Mouse (Mus musculus) liver, embryonic 14.5 days (tissue): ENCODE measurements around the gene Leap2. TPM values are rescaled to one million over a fixed set of nuclear protein-coding genes. Genes with fewer than 3 reads are reported as not detected.

Experiments used
- ATAC-seq: fragments of 200-750 bp; cut with Nextera tagmentation; 2 replicates; pipeline ENCODE4 v1.8.0; 2017; ENCODE audit warnings: moderate number of reproducible peaks, mild to moderate bottlenecking, moderate library complexity; ENCODE audit not compliant: insufficient read depth
- DNase-seq, 3 experiments: peaks; one replicate each; pipeline ENCODE4 v3.0.0-alpha.2; 2012 to 2013; ENCODE audit warnings: low read depth in 3 of 3, low spot score in 3 of 3
- H3K27ac ChIP-seq: fragments of 300-500 bp; sonication (generic); 2 replicates; pipeline ENCODE4 v1.5.1; 2014; ENCODE audit warnings: moderate library complexity, mild to moderate bottlenecking, control low read depth, inconsistent platforms
- H3K27me3 ChIP-seq: fragments of 300-500 bp; sonication (generic); 2 replicates; pipeline ENCODE4 v1.6.1; 2014; ENCODE audit warnings: mild to moderate bottlenecking, low read length, moderate library complexity; ENCODE audit not compliant: control insufficient read depth, insufficient read depth
- H3K36me3 ChIP-seq: fragments of 300-500 bp; sonication (generic); replicated peaks from 2 replicates; pipeline ENCODE4 v1.6.1; 2014; ENCODE audit warnings: low read depth; ENCODE audit not compliant: control insufficient read depth, insufficient read depth
- H3K4me1 ChIP-seq, 2 experiments: fragments of 200-500 bp in 1 of 2; fragments of 300-500 bp in 1 of 2; sonication (generic) in 1 of 2; replicated peaks; 2 replicates each; pipeline ENCODE4 v1.6.1; 2012 to 2014; ENCODE audit warnings: antibody characterized with exemption in 1 of 2, inconsistent platforms in 1 of 2, low read length in 1 of 2; ENCODE audit not compliant: control insufficient read depth in 2 of 2, insufficient read depth in 2 of 2
- H3K4me2 ChIP-seq: fragments of 300-500 bp; sonication (generic); 2 replicates; pipeline ENCODE4 v1.6.1; 2014; ENCODE audit warnings: low read depth, mild to moderate bottlenecking, control low read depth, moderate library complexity
- H3K4me3 ChIP-seq, 2 experiments: fragments of 200-500 bp in 1 of 2; fragments of 300-500 bp in 1 of 2; sonication (generic) in 1 of 2; 2 replicates each; pipeline ENCODE4 v1.5.1; 2012 to 2014; ENCODE audit warnings: low read depth in 2 of 2, low read length in 2 of 2, mild to moderate bottlenecking in 2 of 2, control low read depth in 1 of 2, inconsistent platforms in 1 of 2, moderate library complexity in 1 of 2; ENCODE audit not compliant: insufficient read depth in 1 of 2
- H3K9ac ChIP-seq: fragments of 300-500 bp; sonication (generic); replicated peaks from 2 replicates; pipeline ENCODE4 v1.6.1; 2014; ENCODE audit warnings: mild to moderate bottlenecking, control low read depth, moderate library complexity
- H3K9me3 ChIP-seq: fragments of 300-500 bp; sonication (generic); 2 replicates; pipeline ENCODE4 v1.6.1; 2016; ENCODE audit warnings: low read length, mixed read lengths; ENCODE audit not compliant: control insufficient read depth
- CTCF ChIP-seq: IDR thresholded peaks from 2 replicates; pipeline ENCODE4 v1.5.1; 2016; ENCODE audit warnings: antibody characterized with exemption, low read depth, control low read depth
- EP300 ChIP-seq: IDR thresholded peaks from 2 replicates; pipeline ENCODE4 v1.6.1; 2016; ENCODE audit warnings: antibody characterized with exemption, low read depth
- WGBS: fragments of 180-500 bp; shearing (Covaris S2); extraction: QIAGEN DNeasy Blood & Tissue Kit; methylation state at CpG from one replicate; pipeline ENCODE4 v1.1.7; 2014; ENCODE audit not compliant: insufficient replicate concordance; 5-methylcytosine and 5-hydroxymethylcytosine counted together
- polyA plus RNA-seq, 2 experiments: library from polyadenylated mRNA; depleted of rRNA in 1 of 2; stranded (reverse) in 1 of 2; unstranded in 1 of 2; fragments of >200 nt; fragmentation: Nextera tagmentation in 1 of 2; extraction: Ambion mirVana in 1 of 2; gene quantifications; 2 replicates each; pipeline versions ENCODE4 v1.2.1 to v1.2.3; 2012 to 2014

Leap2 gene
- polyA plus RNA-seq, 2 experiments, result 16.3 to 42.7 TPM

DNA sequence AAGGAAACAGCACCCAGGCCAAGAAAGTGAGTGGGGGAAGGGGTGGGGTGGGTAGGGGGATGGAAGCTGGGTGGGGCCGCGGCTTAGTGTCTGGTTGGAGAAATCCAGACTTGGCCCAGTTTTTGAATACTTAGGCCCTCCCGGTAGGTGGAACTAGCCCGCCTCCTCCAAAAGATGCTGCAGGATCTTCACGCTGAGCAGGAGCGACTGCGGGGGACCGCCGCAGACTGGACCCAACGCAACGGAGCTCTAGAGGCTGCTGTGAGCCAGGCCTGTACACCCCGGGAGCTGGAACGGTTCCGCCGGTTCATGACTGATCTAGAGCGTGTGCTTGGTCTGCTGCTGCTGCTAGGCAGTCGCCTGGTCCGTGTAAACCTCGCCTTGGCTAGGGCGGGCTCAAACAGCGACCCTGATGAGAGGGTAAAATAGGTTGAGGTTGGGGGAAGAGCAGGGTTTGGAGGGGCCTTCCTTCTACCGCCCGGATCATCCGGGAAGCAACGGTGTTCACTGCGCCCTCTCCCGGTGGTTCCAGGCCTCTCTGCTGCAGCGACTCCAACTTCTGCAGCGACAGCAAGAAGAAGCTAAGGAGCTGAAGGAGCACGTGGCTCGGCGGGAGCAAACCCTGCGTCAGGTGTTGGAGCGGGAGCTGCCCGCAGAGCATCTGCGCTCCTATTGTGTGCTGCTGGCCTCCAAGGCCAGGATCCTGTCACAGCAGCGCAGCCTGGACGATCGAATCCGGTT lies 43.4 kb upstream of the Leap2 start:
- 11% methylated on average over 40 of the region's 40 CpGs for WGBS
- 0 out of 4 replicates have a peak overlapping the region, but pooled peaks of 1 of the 2 experiments have one; percentile 7 for H3K4me3 ChIP-seq
- ATAC-seq, result peak; percentile 40; the same call in 1 of the 2 replicates
- H3K9ac ChIP-seq, result no peak overlapping the region
- H3K36me3 ChIP-seq, result no peaks in the 10 kb centered on the region
- TF ChIP-seq CTCF (peak; percentile 90), EP300 (no peak)
- H3K27me3 ChIP-seq, result peaks cover 61% of the 10 kb centered on the region
- H3K4me1 ChIP-seq, result peaks cover 0 to 5% of the 10 kb centered on the region in 2 experiments; a peak in 2 of 4 replicates
- no peaks in the 10 kb centered on the region for H3K9me3 ChIP-seq
- peak overlapping the region; percentile 38 for H3K4me2 ChIP-seq
- DNase-seq, result no peak
- no peak overlapping the region for H3K27ac ChIP-seq

DNA sequence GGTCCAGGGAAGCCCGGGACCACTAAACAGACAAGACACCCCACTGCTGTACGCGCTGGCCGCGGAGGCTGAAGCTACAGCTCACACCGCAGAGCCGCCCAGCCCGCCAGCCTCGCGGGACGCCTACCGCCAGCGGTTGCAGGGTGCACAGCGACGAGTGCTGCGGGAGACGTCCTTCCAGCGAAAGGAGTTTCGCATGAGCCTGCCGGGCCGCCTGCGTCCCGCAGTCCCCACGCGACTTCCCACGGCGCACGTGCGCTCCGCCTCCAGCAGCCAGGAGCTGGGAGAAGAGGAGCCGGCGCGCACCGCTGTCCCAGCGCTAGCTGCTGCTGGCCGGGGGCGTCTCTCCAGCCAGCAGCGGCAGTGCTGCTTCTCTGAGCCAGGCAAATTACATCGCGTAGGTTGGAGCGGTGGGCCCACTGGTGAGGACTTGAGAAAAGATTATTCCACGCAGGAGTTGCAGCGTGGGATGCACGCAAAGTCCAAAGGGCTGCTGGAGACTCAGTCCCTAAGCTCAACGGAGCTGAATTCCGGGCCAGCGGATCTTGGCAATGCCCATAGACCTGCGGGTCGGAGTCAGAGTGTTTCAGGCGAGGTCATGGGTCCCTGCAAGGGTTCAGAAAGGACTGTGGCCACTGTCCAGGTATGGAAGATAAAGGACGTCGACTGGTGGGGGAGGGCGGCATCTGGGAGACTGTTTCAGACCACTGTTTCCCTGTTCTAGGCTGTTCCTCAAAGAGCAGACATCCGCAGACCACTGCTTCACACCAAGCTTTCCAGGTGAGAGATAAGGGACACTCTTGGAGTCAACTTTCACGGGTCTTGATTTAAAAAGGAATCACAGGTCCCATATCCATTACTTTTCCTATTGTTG lies 40.8 kb upstream of the Leap2 start:
- TF ChIP-seq CTCF (no peak), EP300 (no peak)
- ATAC-seq (no peak), DNase-seq (no peak)
- Histone ChIP-seq H3K27me3 (peaks cover 41% of the 10 kb centered on the region), H3K36me3 (no peaks in the 10 kb centered on the region), H3K9me3 (no peaks in the 10 kb centered on the region), H3K9ac (no peak overlapping the region), H3K4me2 (peak overlapping the region; percentile 48), H3K4me3 (peak overlapping the region in 1 of 2 experiments; percentile 20; a peak in 2 of 4 replicates), H3K27ac (no peak overlapping the region), H3K4me1 (peaks cover 0 to 5% of the 10 kb centered on the region in 2 experiments; a peak in 2 of 4 replicates)
- WGBS, result 6% methylated on average over 55 of the region's 55 CpGs

DNA sequence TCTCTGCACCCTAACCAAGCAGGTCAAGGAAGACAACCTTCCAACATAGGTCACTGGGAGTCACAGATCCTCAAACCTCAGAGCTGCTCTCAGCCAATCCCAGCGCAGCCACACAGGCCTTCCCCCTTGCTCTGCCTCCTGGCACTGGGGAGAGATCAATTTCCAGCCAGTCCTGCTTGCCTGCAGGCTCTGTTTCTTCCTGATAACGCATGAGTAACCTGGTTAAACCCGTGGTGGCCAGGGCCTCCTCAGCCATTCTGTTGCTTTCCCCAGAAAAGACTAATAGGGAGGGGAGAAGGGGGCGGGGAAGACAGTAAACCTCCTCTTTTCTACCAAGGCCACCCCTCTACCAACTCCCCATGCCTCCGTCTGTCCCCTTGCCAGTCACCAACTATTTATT lies 38.8 kb upstream of the Leap2 start:
- TF ChIP-seq EP300 (no peak), CTCF (no peak)
- no peak overlapping the region for H3K4me2 ChIP-seq
- ATAC-seq (peak; percentile 45; the same call in 1 of the 2 replicates), DNase-seq (no peak)
- H3K27me3 ChIP-seq, result peaks cover 57% of the 10 kb centered on the region
- peaks cover 0 to 5% of the 10 kb centered on the region in 2 experiments; a peak in 2 of 4 replicates for H3K4me1 ChIP-seq
- 8% methylated on average over 5 of the region's 5 CpGs for WGBS
- H3K36me3 ChIP-seq, result no peaks in the 10 kb centered on the region
- no peak overlapping the region for H3K4me3 ChIP-seq
- no peaks in the 10 kb centered on the region for H3K9me3 ChIP-seq
- no peak overlapping the region for H3K9ac ChIP-seq
- no peak overlapping the region for H3K27ac ChIP-seq

DNA sequence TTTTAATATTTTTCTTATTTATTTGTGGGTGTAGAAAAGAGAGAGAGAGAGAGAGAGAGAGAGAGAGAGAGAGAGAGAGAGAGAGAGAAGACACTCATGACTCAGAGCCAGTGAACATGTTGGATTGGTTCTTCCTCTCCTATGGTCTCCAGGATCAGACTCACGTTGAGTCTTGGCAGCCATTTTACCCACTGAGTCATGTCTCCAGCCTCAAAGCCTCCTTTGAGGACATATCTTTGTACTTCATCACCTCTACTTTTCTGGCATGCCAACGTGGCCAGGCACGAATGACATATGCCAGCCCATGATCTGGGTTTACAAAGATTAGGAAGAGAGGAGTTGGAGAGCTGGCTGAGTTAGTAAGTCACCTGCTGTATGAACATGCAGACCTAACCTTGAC lies 37.2 kb upstream of the Leap2 start:
- H3K9me3 ChIP-seq, result no peaks in the 10 kb centered on the region
- no peaks in the 10 kb centered on the region for H3K36me3 ChIP-seq
- 63% methylated on average over 3 of the region's 3 CpGs for WGBS
- H3K4me3 ChIP-seq, result no peak overlapping the region
- no peak for TF ChIP-seq EP300
- no peak for TF ChIP-seq CTCF
- no peak overlapping the region for H3K4me2 ChIP-seq
- peaks cover 0 to 5% of the 10 kb centered on the region in 2 experiments; a peak in 2 of 4 replicates for H3K4me1 ChIP-seq
- H3K9ac ChIP-seq, result no peak overlapping the region
- peaks cover 54% of the 10 kb centered on the region for H3K27me3 ChIP-seq
- ATAC-seq (no peak), DNase-seq (no peak)
- no peak overlapping the region for H3K27ac ChIP-seq

DNA sequence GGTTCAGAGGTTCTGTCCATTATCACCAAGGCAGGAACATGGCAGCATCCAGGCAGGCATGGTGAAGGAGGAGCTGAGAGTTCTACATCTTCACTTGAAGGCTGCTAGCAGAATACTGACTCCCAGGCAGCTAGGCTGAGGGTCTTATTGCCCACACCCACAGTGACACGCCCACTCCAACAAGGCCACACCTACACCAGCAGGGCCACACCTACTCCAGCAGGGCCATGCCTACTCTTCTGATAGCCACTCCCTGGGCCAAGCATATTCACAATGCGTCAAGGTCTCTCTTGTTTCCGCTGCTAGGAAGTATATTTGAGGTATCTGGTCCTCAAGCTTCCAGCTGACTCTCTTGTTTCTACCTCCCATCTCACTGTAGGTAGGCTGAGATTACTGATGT lies 36.0 kb upstream of the Leap2 start:
- DNase-seq (no peak), ATAC-seq (no peak)
- H3K27me3 ChIP-seq, result peaks cover 42% of the 10 kb centered on the region
- no peak overlapping the region for H3K4me2 ChIP-seq
- WGBS, result 60% methylated on average over 3 of the region's 3 CpGs
- peaks cover 0 to 5% of the 10 kb centered on the region in 2 experiments; a peak in 2 of 4 replicates for H3K4me1 ChIP-seq
- H3K4me3 ChIP-seq, result no peak overlapping the region
- no peak for TF ChIP-seq EP300
- no peak for TF ChIP-seq CTCF
- H3K36me3 ChIP-seq, result no peaks in the 10 kb centered on the region
- H3K27ac ChIP-seq, result no peak overlapping the region
- H3K9me3 ChIP-seq, result no peaks in the 10 kb centered on the region
- H3K9ac ChIP-seq, result no peak overlapping the region
